Mouse (Mus musculus): ENCODE data around the gene Mtus2.

GRCm38 (mm10) chr5:148059339-148059738 is 102.2 kb downstream of the Mtus2 start:
- TF ChIP-seq EP300 (IDR thresholded peaks at IDR 0.05; ENCODE audit: low read length): no peak
- no peak for TF ChIP-seq USF2 (conservative IDR thresholded peaks at IDR 0.05; ENCODE audit: low read depth, low read length)
- no peak for TF ChIP-seq TBP (conservative IDR thresholded peaks at IDR 0.05; ENCODE audit: low read depth, low read length)
- no peak for TF ChIP-seq KAT2A (IDR thresholded peaks at IDR 0.05; ENCODE audit: insufficient replicate concordance, low read length)
- no peak for TF ChIP-seq MAFK (IDR thresholded peaks at IDR 0.05; ENCODE audit: insufficient replicate concordance, low read length)
- TF ChIP-seq ETS1 (conservative IDR thresholded peaks at IDR 0.05; ENCODE audit: low read depth, low read length): no peak
- TF ChIP-seq POLR2A (IDR thresholded peaks at IDR 0.05; ENCODE audit: low read depth, low read length): no peak
- TF ChIP-seq CTCF (conservative IDR thresholded peaks at IDR 0.05 in 1 of 2, IDR thresholded peaks at IDR 0.05 in 1 of 2; ENCODE audit: low read depth in 2 of 2, low read length in 2 of 2): no peak
- no peak for TF ChIP-seq HCFC1 (IDR thresholded peaks at IDR 0.05; ENCODE audit: low read depth, low read length)
- TF ChIP-seq IRF4 (IDR thresholded peaks at IDR 0.05; ENCODE audit: low read depth, low read length): no peak
- no peak for TF ChIP-seq RCOR1 (conservative IDR thresholded peaks at IDR 0.05; ENCODE audit: low read depth, low read length)

All from CH12.LX (cell line).